Mouse (Mus musculus): ENCODE results near the gene Nucb1.

Nucb1 gene

GRCm38 (mm10) chr7:45524841-45525621, 14.8 kb upstream of the Nucb1 start:
- peak; percentile 38 to 43 for DNase-seq

- DNase-seq: peak; percentile 29 to 32
These were observed 13.5 kb upstream of the Nucb1 start for GRCm38 (mm10) chr7:45523678-45524170.

GRCm38 (mm10) chr7:45522957-45523676, 12.9 kb upstream of the Nucb1 start:
- DNase-seq: peak; percentile 36 to 44

GRCm38 (mm10) chr7:45522194-45522752, 12.1 kb upstream of the Nucb1 start:
- DNase-seq: no peak

GRCm38 (mm10) chr7:45521728-45522184, 11.6 kb upstream of the Nucb1 start:
- DNase-seq: peak; percentile 94 to 95

GRCm38 (mm10) chr7:45520605-45521004, 10.4 kb upstream of the Nucb1 start:
- no peak for DNase-seq

- DNase-seq: peak; percentile 46 to 51
These were observed 9.3 kb upstream of the Nucb1 start for GRCm38 (mm10) chr7:45519345-45520120.

- no peak for DNase-seq
These were observed 8.4 kb upstream of the Nucb1 start for GRCm38 (mm10) chr7:45518618-45519017.

DNA sequence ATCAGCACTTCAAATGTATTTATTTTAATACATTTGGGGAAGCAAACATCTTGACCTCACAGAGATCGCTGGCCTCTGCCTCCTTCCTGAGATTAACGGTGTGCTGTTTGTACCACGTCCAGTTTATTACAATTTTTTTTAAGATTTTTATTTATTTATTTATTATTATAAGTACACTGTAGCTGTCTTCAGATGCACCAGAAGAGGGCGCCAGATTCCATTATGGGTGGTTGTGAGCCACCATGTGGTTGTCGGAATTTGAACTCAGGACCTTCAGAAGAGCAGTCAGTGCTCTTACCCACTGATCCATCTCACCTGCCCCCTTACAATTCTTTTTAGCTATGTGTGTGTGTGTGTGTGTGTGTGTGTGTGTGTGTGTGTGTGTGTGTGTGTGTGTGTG, 6.6 kb upstream of the Nucb1 start:
- peak; percentile 30 to 42 for DNase-seq

GRCm38 (mm10) chr7:45515436-45515835, 5.2 kb upstream of the Nucb1 start:
- DNase-seq: no peak

- no peak for DNase-seq
These were observed 4.2 kb upstream of the Nucb1 start for GRCm38 (mm10) chr7:45514411-45514810.

DNA sequence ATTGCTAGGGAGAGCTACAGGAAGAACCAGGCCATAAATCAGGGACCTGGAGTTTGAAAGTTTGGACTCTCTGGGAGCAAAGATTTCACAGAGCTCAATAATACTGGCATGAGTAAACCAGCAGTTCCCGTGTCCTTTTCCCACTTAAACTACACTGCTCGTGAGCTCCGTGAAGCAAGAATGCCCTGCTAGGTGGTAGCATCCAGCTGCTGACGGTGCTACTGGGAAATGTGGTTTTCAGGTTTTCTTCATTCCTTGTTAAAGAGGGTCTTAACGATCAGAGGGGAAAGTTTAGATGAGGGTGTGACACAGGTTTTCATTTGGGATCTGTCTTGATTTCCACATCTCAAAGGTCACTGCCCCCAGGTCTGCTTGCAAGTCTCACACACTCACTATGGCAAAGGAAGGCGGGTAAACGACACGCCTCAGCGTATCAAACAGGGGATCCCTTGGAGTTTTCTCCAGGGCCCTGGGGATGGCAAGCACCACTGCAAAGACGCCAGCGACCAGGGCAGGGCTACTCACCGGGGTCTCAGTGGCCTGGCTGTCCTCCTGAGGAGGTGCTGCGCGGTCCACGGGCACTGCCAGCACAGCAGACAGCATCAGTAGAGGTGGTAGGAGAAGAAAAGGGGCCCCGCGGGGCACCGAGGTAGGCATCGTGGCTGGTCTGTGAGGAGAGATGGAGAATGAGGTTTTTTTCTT, 874 bp downstream of the Nucb1 start:
- DNase-seq: no peak

DNA sequence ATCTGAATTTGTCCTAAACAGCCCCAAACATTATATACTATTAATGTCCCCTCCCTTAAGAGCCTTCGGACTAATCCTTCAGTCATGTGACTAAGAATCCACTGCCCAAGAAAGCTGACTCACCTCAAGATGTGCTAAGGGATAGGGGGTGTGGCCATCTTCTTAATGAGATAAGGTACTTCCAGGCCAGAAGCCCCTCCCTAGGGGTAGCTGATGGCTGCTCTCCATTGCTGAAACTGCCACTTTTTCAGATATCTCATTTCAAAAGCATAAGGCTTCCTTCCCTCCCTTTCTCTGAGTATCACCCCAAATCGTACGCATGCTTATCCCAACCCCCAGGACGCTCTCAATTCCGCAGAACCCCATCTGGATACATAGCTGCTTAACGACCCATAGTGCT, 1.6 kb downstream of the Nucb1 start:
- no peak for DNase-seq

DNA sequence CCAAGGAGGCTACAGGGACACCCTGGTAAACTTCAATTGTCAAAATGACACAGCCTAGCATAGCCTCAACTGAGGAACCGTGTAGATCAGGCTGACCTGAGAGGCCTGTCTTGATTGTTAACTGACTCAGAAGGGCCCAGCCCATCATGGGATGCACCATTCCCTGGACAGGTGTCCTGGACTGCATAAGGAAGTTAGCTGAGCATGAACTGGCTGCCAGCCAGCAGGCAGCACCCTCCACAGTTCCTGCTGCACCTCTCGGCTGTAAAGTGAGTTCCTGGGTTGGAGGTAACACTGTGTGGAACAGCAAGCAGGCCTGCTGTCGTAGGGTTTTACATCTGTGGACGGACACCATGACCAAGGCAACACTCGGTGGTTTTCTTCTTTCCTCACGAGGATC, 2.6 kb downstream of the Nucb1 start:
- DNase-seq: no peak

DNA sequence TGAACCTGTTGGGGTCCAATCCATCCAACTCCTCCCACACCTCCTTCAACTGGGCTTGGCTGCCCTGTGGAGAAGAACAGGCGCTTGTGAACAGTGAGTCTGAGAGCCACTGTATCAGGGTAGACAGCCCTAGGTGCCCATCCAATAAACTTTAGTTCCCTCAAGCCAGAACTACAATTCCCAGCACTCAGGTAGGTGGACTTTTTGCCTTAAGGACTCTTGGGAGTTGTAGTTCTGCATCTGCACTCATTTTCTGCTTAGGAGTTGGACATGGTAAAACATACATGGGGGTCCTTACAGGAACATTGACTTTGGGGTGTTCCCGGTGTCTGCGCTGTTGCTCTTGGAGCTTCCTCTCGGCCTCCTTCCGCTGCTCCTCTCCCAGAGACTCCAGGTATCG, 11.8 kb downstream of the Nucb1 start:
- DNase-seq: no peak

DNA sequence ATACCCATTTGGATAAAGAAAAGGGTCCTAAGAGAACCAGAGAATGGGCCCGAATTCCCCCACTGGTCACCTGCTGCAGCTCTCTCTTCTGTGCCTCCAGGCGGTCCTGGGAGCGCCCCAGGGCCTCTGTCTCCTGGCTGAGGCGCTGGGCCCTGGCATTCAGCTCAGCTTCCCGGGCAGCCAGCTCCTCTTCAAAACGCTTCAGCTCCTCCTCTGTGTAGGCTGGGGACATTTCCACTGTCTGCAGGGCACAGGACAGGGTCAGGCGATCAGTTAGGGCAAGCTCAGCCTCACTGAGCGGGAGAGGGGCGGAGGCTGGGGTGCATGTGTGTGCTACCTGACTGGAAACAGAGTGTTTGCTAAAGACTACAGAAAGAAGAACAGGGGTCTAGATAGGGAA, 15.7 kb downstream of the Nucb1 start:
- DNase-seq: no peak

GRCm38 (mm10) chr7:45492951-45493350, 17.3 kb downstream of the Nucb1 start:
- DNase-seq: no peak

GRCm38 (mm10) chr7:45492225-45492844, 17.9 kb downstream of the Nucb1 start:
- DNase-seq: no peak

DNA sequence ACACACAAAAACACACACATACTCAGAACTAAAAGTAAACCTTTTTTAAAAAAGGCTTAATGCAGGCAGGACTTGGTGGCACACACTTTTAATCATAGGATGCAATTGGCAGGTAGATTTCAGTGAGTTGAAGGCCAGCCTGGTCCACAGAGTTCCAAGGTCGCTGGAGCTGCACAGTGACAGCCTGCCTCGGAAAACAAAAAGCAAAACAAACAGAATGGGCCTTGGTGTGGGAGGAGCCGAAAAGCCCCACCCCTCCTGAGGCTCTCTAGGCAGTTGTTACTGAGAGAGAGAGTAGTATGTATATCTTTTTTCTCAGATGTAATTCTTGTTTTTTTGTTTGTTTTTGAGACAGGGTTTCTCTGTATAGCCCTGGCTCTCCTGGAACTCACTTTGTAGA, 18.9 kb downstream of the Nucb1 start:
- DNase-seq: no peak

- no peak for DNase-seq
These were observed 19.4 kb downstream of the Nucb1 start for GRCm38 (mm10) chr7:45490822-45491221.

- DNase-seq: no peak
These were observed 20.6 kb downstream of the Nucb1 start for GRCm38 (mm10) chr7:45489578-45489977.
